Mouse (Mus musculus) heart, postnatal 0 days (tissue): ENCODE results near the gene F8a. TPM values are rescaled to one million over a fixed set of nuclear protein-coding genes. Genes with fewer than 3 reads are reported as not detected.
"Not testable (repeated sequence)": the region's sequence is repeated elsewhere in the genome, so short reads cannot be mapped to it uniquely, and the experiment has no call there.

Experiments
- ATAC-seq: fragments of 200-750 bp; cut with Nextera tagmentation; 2 replicates; pipeline ENCODE4 v1.8.0; 2017; ENCODE audit warnings: low read depth, moderate number of reproducible peaks, moderate library complexity; ENCODE audit not compliant: insufficient read depth
- DNase-seq: peaks from one replicate; pipeline ENCODE4 v3.0.0-alpha.2; 2016; ENCODE audit warnings: low spot score
- H3K27ac ChIP-seq: fragments of 300-500 bp; sonication (generic); 2 replicates; pipeline ENCODE4 v1.5.1; 2014; ENCODE audit warnings: low read depth, mild to moderate bottlenecking
- H3K27me3 ChIP-seq: fragments of 300-500 bp; sonication (generic); 2 replicates; pipeline ENCODE4 v1.6.1; 2014; ENCODE audit warnings: low read length, mixed read lengths; ENCODE audit not compliant: control insufficient read depth, insufficient read depth
- H3K36me3 ChIP-seq: fragments of 300-500 bp; sonication (generic); replicated peaks from 2 replicates; pipeline ENCODE4 v1.6.1; 2014; ENCODE audit warnings: low read length, mixed read lengths; ENCODE audit not compliant: control insufficient read depth, insufficient read depth
- H3K4me1 ChIP-seq: fragments of 300-500 bp; sonication (generic); 2 replicates; pipeline ENCODE4 v1.6.1; 2014; ENCODE audit warnings: antibody characterized with exemption; ENCODE audit not compliant: control insufficient read depth, insufficient read depth
- H3K4me2 ChIP-seq: fragments of 300-500 bp; sonication (generic); 2 replicates; pipeline ENCODE4 v1.6.1; 2014; ENCODE audit warnings: low read depth, mild to moderate bottlenecking, low read length, moderate library complexity
- H3K4me3 ChIP-seq: fragments of 300-500 bp; sonication (generic); 2 replicates; pipeline ENCODE4 v1.5.1; 2014; ENCODE audit warnings: low read depth, low read length
- H3K9ac ChIP-seq: fragments of 300-500 bp; sonication (generic); replicated peaks from 2 replicates; pipeline ENCODE4 v1.6.1; 2014; ENCODE audit warnings: low read depth, low read length, mixed read lengths
- H3K9me3 ChIP-seq: fragments of 300-500 bp; sonication (generic); replicated peaks from 2 replicates; pipeline ENCODE4 v1.6.1; 2016; ENCODE audit warnings: low read length; ENCODE audit not compliant: control insufficient read depth
- CTCF ChIP-seq: IDR thresholded peaks from 2 replicates; pipeline ENCODE4 v1.5.1; 2016; ENCODE audit warnings: antibody characterized with exemption, control low read depth, low read depth
- EP300 ChIP-seq: IDR thresholded peaks from 2 replicates; pipeline ENCODE4 v1.6.1; 2016; ENCODE audit warnings: antibody characterized with exemption, low read depth
- WGBS: fragments of 180-500 bp; shearing (Covaris S2); extraction: QIAGEN DNeasy Blood & Tissue Kit; methylation state at CpG from one replicate; pipeline ENCODE4 v1.1.7; 2014; 5-methylcytosine and 5-hydroxymethylcytosine counted together
- polyA plus RNA-seq: library from polyadenylated mRNA; unstranded; fragments of >200 nt; fragmentation: Nextera tagmentation; extraction: Ambion mirVana; gene quantifications from 2 replicates; pipeline ENCODE4 v1.2.1, GENCODE M21; 2015
- total RNA-seq: library from RNA; depleted of rRNA; stranded (reverse); fragments of >200 nt; gene quantifications from 2 replicates; pipeline ENCODE4 v1.2.3, GENCODE M21; 2014; ENCODE audit warnings: low replicate concordance; rRNA removed

F8a gene
- total and polyA plus RNA-seq, 2 experiments from 2014 or later, result 12.3 to 16.0 TPM

GRCm38 (mm10) chrX:73229288-73229687 is 1.2 kb downstream of the F8a start:
- no peak overlapping the region for H3K27ac ChIP-seq
- H3K4me1 ChIP-seq, result no peaks in the 10 kb centered on the region
- no peaks in the 10 kb centered on the region for H3K9me3 ChIP-seq
- ATAC-seq (no peak), DNase-seq (no peak)
- peak overlapping the region; percentile 83 for H3K4me2 ChIP-seq
- H3K4me3 ChIP-seq, result peak overlapping the region; percentile 73
- no peak for TF ChIP-seq EP300
- TF ChIP-seq CTCF, result no peak
- no peaks in the 10 kb centered on the region for H3K27me3 ChIP-seq
- no peak overlapping the region for H3K9ac ChIP-seq
- 25% methylated on average over 3 of the region's 3 CpGs for WGBS
- no peaks in the 10 kb centered on the region for H3K36me3 ChIP-seq

- WGBS, result 86% methylated on average over 12 of the region's 14 CpGs
- not testable (repeated sequence) for H3K36me3 ChIP-seq, H3K9ac ChIP-seq, H3K9me3 ChIP-seq, H3K27me3 ChIP-seq, H3K4me3 ChIP-seq, H3K4me2 ChIP-seq, H3K27ac ChIP-seq, DNase-seq, H3K4me1 ChIP-seq, ATAC-seq
These were observed 14.8 kb downstream of the F8a start, which contains the start of gene Xlr4c for GRCm38 (mm10) chrX:73242821-73243325. Gene Xlr4c (minus strand): TSS chrX:73243130.

DNA sequence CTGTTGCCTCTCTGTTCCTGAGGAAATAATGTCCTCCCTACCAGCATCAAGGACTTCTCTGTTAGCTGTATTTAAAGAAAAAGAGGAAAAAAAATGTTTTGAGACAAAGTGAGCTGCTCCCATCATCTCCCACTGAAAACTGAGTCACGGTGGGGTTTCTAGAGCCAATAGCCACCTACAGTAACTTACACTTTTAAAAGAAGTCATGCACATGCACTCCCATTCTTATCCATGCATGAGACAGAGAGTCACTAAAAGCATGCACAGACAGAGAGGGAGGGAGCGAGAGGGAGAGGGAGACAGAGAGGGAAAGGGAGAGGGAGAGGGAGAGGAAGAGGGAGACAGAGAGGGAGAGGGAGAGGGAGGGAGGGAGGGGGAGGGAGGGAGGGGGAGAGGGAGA is 34.3 kb downstream of the F8a start:
- ATAC-seq, H3K36me3 ChIP-seq: not testable (repeated sequence)
- WGBS, result 90% methylated on average over 1 of the region's 2 CpGs

GRCm38 (mm10) chrX:73265270-73265669 is 37.2 kb downstream of the F8a start, which contains the start of gene Xlr3c:
Gene Xlr3c (minus strand): TSS chrX:73265390.
- ATAC-seq, DNase-seq, H3K27me3 ChIP-seq, H3K4me3 ChIP-seq, H3K36me3 ChIP-seq, H3K9ac ChIP-seq, H3K27ac ChIP-seq, H3K9me3 ChIP-seq, H3K4me2 ChIP-seq, H3K4me1 ChIP-seq: not testable (repeated sequence)
- 79% methylated on average over 14 of the region's 14 CpGs for WGBS

More for the DNA sequence above, 34.3 kb downstream of the F8a start:
- not testable (repeated sequence) for H3K4me1 ChIP-seq, H3K27ac ChIP-seq, H3K27me3 ChIP-seq, H3K9ac ChIP-seq, DNase-seq, H3K4me3 ChIP-seq, H3K4me2 ChIP-seq, H3K9me3 ChIP-seq

Other genes with a start within 250 kb of the F8a start
- 0.46 and 0.61 TPM in 2 replicates for gene Zfp185, start 241.0 kb upstream of the F8a start, total RNA-seq
- 1.5 TPM in 2 replicates for gene Zfp185, start 241.0 kb upstream of the F8a start, polyA plus RNA-seq
- not detected in 2 replicates for gene Pnma5, start 191.2 kb upstream of the F8a start, total RNA-seq
- not detected in 2 replicates for gene Pnma5, start 191.2 kb upstream of the F8a start, polyA plus RNA-seq
- not detected in 2 replicates for gene Pnma3, start 163.5 kb upstream of the F8a start, total RNA-seq
- gene Pnma3, start 163.5 kb upstream of the F8a start, polyA plus RNA-seq, result not detected in 2 replicates
- 0.23 TPM in 1 of 2 replicates, not detected in the other for gene Xlr4a, start 145.8 kb upstream of the F8a start, total RNA-seq
- gene Xlr4a, start 145.8 kb upstream of the F8a start, polyA plus RNA-seq, result 2.2 TPM in 1 of 2 replicates, not detected in the other
- 9.2 TPM in 1 of 2 replicates, not detected in the other for gene Xlr3a, start 131.2 kb upstream of the F8a start, total RNA-seq
- 0.34 and 2.3 TPM in 2 replicates for gene Xlr3a, start 131.2 kb upstream of the F8a start, polyA plus RNA-seq
- gene Gm14685, start 111.2 kb upstream of the F8a start, total RNA-seq, result not detected in 2 replicates
- gene Gm14685, start 111.2 kb upstream of the F8a start, polyA plus RNA-seq, result not detected in 2 replicates
- not detected in 2 replicates for gene Xlr5b, start 79.5 kb upstream of the F8a start, total RNA-seq
- not detected in 2 replicates for gene Xlr5b, start 79.5 kb upstream of the F8a start, polyA plus RNA-seq
- not detected in 2 replicates for gene DXBay18, start 78.8 kb upstream of the F8a start, total RNA-seq
- not detected in 2 replicates for gene DXBay18, start 78.8 kb upstream of the F8a start, polyA plus RNA-seq
- gene Spin2d, start 51.3 kb upstream of the F8a start, total RNA-seq, result not detected in 2 replicates
- gene Spin2d, start 51.3 kb upstream of the F8a start, polyA plus RNA-seq, result not detected in 2 replicates
- gene Xlr3b, start 36.1 kb upstream of the F8a start, total RNA-seq, result 2.3 TPM in 1 of 2 replicates, not detected in the other
- 1.0 and 4.1 TPM in 2 replicates for gene Xlr3b, start 36.1 kb upstream of the F8a start, polyA plus RNA-seq
- gene Xlr4b, start 14.0 kb upstream of the F8a start, total RNA-seq, result not detected in 2 replicates
- 0.90 TPM in 1 of 2 replicates, not detected in the other for gene Xlr4b, start 14.0 kb upstream of the F8a start, polyA plus RNA-seq
- gene Xlr4c, start 14.8 kb downstream of the F8a start, total RNA-seq, result not detected in 2 replicates
- 0.38 TPM in 1 of 2 replicates, not detected in the other for gene Xlr4c, start 14.8 kb downstream of the F8a start, polyA plus RNA-seq
- not detected in 2 replicates for gene Xlr3c, start 37.1 kb downstream of the F8a start, total RNA-seq
- not detected in 2 replicates for gene Xlr3c, start 37.1 kb downstream of the F8a start, polyA plus RNA-seq
- gene Xlr5a, start 64.7 kb downstream of the F8a start, total RNA-seq, result not detected in 2 replicates
- gene Xlr5a, start 64.7 kb downstream of the F8a start, polyA plus RNA-seq, result not detected in 2 replicates
- not detected in 2 replicates for gene Xlr5c, start 64.7 kb downstream of the F8a start, total RNA-seq
- not detected in 2 replicates for gene Xlr5c, start 64.7 kb downstream of the F8a start, polyA plus RNA-seq
- gene Gm45015, start 108.5 kb downstream of the F8a start, total RNA-seq, result not detected in 2 replicates
- gene Gm45015, start 108.5 kb downstream of the F8a start, polyA plus RNA-seq, result not detected in 2 replicates
- gene Zfp275, start 114.3 kb downstream of the F8a start, total RNA-seq, result 25.4 and 28.8 TPM in 2 replicates
- 3.2 and 3.3 TPM in 2 replicates for gene Zfp275, start 114.3 kb downstream of the F8a start, polyA plus RNA-seq
- gene Gm18336, start 170.4 kb downstream of the F8a start, total RNA-seq, result not detected in 2 replicates
- not detected in 2 replicates for gene Gm18336, start 170.4 kb downstream of the F8a start, polyA plus RNA-seq
- gene Zfp92, start 182.8 kb downstream of the F8a start, total RNA-seq, result 0.76 TPM in 1 of 2 replicates, not detected in the other
- gene Zfp92, start 182.8 kb downstream of the F8a start, polyA plus RNA-seq, result not detected in 2 replicates
- gene Trex2, start 207.1 kb downstream of the F8a start, total RNA-seq, result not detected in 2 replicates
- not detected in 2 replicates for gene Trex2, start 207.1 kb downstream of the F8a start, polyA plus RNA-seq
- gene Haus7, start 230.8 kb downstream of the F8a start, total RNA-seq, result 15.6 and 23.2 TPM in 2 replicates
- gene Haus7, start 230.8 kb downstream of the F8a start, polyA plus RNA-seq, result 33.3 and 34.7 TPM in 2 replicates